Mouse (Mus musculus): ENCODE measurements around the gene Fli1.

Gene Fli1

GRCm38 (mm10) chr9:32405191-32405925 lies 137.3 kb downstream of the Fli1 start:
- DNase-seq (ENCODE audit: low read depth), result peak; percentile 82

- DNase-seq (ENCODE audit: low read depth), result no peak
These were observed 141.9 kb downstream of the Fli1 start for GRCm38 (mm10) chr9:32400662-32401161.

GRCm38 (mm10) chr9:32400212-32400611 lies 142.4 kb downstream of the Fli1 start:
- DNase-seq (ENCODE audit: low read depth), result no peak

- no peak for DNase-seq (ENCODE audit: low read depth)
These were observed 147.9 kb downstream of the Fli1 start for GRCm38 (mm10) chr9:32394761-32395161.

GRCm38 (mm10) chr9:32392716-32393115 lies 149.9 kb downstream of the Fli1 start:
- DNase-seq (ENCODE audit: low read depth), result no peak

- no peak for DNase-seq (ENCODE audit: low read depth)
These were observed 151.0 kb downstream of the Fli1 start for GRCm38 (mm10) chr9:32391701-32392100.

GRCm38 (mm10) chr9:32391092-32391491 lies 151.6 kb downstream of the Fli1 start:
- DNase-seq (ENCODE audit: low read depth), result peak; percentile 80

GRCm38 (mm10) chr9:32388120-32388519 lies 154.5 kb downstream of the Fli1 start:
- DNase-seq (ENCODE audit: low read depth), result peak; percentile 71

GRCm38 (mm10) chr9:32384906-32385305 lies 157.8 kb downstream of the Fli1 start:
- no peak for DNase-seq (ENCODE audit: low read depth)

GRCm38 (mm10) chr9:32376863-32377590 lies 165.6 kb downstream of the Fli1 start:
- DNase-seq (ENCODE audit: low read depth), result no peak

- no peak for DNase-seq (ENCODE audit: low read depth)
These were observed 166.6 kb downstream of the Fli1 start for GRCm38 (mm10) chr9:32376031-32376430.

- no peak for DNase-seq (ENCODE audit: low read depth)
These were observed 169.0 kb downstream of the Fli1 start for GRCm38 (mm10) chr9:32373656-32374055.
